Mouse (Mus musculus) embryo, embryonic 10.5 days (tissue): ENCODE measurements around the gene Dcpp2.
"Not testable (repeated sequence)": the region's sequence is repeated elsewhere in the genome, so short reads cannot be mapped to it uniquely, and the experiment has no call there.

Experiments
- DNase-seq: peaks from one replicate; pipeline ENCODE4 v3.0.0-alpha.2; 2015; ENCODE audit warnings: low spot score

Dcpp2 gene

GRCm38 (mm10) chr17:23880576-23880975, at the start of gene Dcpp2, which contains the start of gene Dcpp1:
TSS of gene Dcpp2 (plus strand) at chr17:23880880.
TSS of gene Dcpp1 (plus strand) at chr17:23880876.
- not testable (repeated sequence) for DNase-seq

DNA sequence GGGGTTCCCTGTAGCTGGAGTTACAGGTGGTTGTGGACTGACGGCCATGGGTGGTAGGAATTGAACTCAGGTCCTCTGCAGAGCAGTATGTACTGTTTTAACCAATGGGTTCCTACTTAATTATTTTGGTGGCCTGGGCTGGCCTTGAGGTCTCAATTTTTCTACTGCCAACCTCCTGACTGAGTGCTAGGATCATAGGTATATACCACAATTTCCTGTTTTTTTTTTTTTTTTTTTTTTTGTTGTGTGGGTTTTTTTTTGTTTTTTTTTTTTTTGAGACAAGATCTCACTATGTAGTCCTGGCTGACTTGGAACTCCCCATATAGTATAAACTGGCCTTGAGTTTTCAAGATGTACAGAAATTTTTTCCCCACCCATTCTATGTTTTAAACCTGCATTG, 49.5 kb upstream of the Dcpp2 start:
- DNase-seq = no peak

- no peak for DNase-seq
These were observed 44.6 kb upstream of the Dcpp2 start, which contains the start of gene Prss33 for GRCm38 (mm10) chr17:23836006-23836575. TSS of gene Prss33 (minus strand) at chr17:23836056.

- peak; percentile 88 for DNase-seq
These were observed 39.5 kb upstream of the Dcpp2 start for GRCm38 (mm10) chr17:23841145-23841544.

DNA sequence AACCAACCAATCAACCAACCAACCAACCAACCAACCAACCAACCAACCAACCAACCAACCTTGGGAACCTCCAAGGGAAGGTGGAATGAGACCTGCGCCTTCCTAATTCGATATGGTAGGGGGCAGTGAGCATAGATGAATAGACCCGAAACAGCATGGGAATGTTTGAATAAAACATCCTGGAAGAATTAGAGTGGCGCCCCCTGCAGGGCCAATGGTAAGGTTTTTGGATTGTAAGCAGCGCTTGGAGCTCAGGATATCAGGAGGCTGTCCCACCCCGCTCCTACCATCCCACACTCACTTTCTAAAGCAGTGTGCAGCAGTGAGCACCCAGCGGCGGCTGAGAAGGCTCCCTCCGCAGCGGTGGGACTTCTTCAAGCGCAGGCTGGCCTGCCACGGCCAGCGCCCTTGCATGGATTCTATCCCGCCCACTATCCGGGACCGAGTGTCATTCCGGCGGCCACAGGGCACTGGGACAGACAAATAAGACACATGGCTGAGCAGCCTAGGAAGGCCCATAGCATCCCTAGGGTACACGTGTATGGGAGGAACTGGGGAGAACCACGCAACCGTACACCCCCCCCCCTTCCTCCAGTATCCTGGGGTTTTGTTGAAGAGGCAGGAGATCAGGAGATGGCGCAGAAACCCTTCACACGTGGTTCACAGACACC, 37.4 kb upstream of the Dcpp2 start:
- DNase-seq = no peak

- peak; percentile 75 for DNase-seq
These were observed 36.8 kb upstream of the Dcpp2 start, which contains the start of the genes Prss32 and Prss41 for GRCm38 (mm10) chr17:23843812-23844273. TSS of gene Prss32 (plus strand) at chr17:23843855. TSS of gene Prss41 (minus strand) at chr17:23844172.

DNA sequence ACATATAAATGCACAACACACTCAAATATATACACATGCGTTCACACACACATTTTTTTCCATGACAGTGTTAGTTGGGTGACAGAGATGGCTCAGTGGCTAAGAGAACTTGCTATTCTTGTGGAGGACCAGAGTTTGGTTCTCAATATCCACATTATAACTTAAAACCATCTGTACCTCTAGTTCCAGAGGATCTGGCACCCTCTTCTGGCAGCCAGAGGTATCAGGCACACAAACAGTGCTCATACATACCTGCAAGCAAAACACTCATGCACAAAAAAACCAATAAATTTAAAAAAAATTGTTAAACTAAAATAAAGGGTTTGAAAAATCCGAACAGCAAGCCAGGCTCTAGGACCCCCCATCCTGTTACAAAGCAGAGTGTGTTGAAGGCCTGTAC, 30.7 kb upstream of the Dcpp2 start:
- DNase-seq = no peak

DNA sequence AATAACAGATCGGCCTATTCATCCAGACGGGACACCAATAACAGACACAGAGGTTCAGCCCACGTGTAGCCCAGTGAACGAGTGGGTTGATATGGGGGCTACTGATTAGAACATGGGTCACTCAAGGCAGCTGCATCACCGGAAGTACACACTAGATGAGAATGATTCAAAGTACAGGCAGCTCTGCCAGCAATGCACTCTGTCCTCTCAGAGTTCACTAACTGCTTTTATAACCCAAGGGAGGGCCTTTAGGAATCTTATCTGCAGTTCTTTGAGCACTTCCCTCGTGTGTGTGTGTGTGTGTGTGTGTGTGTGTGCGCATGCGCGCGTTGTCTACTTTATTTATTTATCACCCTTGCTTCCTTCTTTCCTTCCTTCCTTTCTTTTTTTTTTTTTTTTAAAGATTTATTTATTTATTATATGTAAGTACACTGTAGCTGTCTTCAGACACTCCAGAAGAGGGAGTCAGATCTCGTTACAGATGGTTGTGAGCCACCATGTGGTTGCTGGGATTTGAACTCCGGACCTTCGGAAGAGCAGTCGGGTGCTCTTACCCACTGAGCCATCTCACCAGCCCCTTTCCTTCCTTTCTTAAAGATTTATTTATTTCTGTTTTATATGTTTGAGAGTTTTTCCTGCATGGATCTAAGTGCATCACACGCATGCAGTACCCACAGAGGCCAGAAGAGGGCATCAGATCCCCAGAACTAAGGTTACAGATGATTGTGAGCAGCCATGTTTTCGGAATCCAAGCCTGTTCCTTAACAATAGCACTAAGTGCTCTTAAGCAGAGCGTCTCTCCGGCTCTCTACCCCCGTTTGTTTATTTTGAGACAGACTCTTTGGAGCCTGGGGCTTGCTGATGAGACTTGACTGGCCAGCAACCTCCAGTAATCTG, 29.6 kb upstream of the Dcpp2 start:
- DNase-seq = peak; percentile 90

- peak; percentile 69 for DNase-seq
These were observed 27.4 kb upstream of the Dcpp2 start for GRCm38 (mm10) chr17:23853292-23853691.

DNA sequence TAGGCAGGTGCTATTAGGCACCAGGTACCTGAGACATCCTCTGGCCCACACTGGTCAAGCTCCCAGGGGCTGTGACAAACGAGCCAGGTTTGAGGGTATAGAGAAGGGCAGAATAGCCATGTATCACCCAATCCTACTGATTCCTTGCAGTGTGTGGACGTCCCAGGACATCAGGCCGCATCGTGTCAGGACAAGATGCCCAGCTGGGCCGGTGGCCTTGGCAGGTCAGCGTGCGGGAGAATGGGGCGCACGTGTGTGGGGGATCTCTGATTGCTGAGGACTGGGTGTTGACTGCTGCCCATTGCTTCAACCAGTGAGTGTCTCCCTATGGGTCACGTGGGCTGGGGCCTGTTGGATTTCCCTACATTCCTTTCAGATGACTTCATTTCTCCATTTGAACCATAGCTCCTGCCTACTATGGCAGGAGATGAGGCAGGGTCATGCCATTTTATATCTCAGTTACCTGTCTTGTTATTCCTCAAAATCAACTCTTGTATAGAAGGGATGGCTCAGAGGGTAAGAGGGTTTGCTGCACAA, 26.4 kb upstream of the Dcpp2 start:
- no peak for DNase-seq

- DNase-seq = no peak
These were observed 23.5 kb upstream of the Dcpp2 start for GRCm38 (mm10) chr17:23857193-23857592.

GRCm38 (mm10) chr17:23857913-23858312, 22.8 kb upstream of the Dcpp2 start:
- DNase-seq = no peak

DNA sequence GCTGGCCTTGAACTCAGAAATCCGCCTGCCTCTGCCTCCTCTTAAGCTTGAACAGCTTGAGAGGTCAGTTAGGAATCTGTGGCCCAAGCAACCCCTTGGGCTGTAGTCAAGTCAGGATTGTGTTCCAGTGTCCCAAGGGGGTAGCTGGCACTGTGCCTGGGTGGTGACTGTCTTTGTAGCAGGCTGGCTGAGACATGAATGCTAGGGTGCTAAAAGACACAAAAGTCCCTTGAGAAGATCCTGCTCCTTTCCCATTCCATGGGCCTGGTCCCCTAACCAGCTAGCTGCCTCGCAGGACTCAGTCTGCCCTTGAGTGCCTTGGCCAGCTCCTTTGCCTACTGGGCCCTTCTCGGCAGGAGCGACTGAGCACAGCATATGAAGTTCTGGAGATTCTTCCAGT, 17.8 kb upstream of the Dcpp2 start:
- no peak for DNase-seq

DNA sequence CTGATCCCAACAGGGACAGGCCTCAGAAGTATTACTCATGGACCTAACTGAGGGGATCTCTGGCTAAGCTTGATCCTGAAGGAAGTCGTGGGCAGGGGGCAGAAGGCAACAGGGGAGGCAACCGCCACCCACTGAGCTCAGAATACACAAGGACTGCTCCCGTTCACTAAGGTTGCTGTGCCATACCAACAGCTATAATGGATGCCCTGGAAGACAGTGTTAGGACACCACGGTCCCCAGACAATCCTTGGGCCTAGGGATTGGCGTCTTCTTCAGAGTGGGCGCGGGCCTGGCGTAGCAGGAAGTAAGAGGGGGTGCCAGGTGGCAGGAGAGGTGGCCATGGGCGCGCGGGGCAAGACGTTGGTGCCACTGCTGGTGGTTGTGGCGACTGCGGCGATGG, 12.9 kb upstream of the Dcpp2 start, which contains the start of gene Prss21:
TSS of gene Prss21 (plus strand) at position 301 of the 400 bp plus-strand sequence.
- DNase-seq = no peak

- DNase-seq = no peak
These were observed 12.2 kb upstream of the Dcpp2 start for GRCm38 (mm10) chr17:23868513-23868912.

GRCm38 (mm10) chr17:23873884-23874856, 6.5 kb upstream of the Dcpp2 start:
- DNase-seq = peak; percentile 79

- no peak for DNase-seq
These were observed 3.9 kb upstream of the Dcpp2 start for GRCm38 (mm10) chr17:23876741-23877140.

DNA sequence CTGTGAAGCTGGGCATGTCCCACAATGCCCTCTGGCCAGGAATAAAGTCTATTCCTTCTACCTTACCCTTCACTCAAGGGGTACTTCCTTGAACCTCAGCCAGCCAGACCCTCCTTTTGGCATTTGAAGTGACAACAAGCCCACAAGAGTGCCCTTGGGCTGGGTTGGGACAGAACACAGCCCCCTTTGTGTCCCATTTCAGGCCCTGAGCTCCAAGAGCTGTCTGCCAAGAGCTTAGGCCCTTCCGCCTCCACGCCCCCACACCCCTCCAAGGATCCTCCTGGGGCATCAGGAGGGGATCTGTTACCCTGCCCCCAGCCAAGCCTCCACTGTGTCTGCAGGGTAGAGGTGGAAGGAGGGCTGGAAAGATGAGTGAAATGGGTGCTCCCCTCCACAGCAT, 3.5 kb upstream of the Dcpp2 start:
- DNase-seq = no peak

DNA sequence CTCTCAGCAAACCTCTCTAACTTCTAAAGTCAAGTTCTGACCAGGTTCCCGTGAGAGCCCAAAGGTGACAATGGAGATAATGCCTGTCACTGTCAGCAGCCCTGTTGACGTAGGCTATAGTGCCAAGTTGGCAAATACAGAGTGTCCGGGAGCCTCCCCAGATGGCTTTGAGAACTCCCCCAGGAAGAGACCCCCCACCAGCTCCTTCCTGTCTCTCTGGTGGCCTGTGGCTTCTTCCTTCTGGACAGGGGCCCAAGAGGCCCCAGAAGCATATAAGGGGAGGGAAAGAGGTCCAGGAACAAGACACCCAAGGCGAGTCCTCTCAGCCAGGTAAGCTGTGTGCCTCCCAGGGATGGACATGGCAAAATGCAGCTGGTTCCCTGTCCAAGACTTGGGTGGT, 36.5 kb downstream of the Dcpp2 start, which contains the start of gene Dcpp3:
TSS of gene Dcpp3 (plus strand) at position 301 of the 400 bp plus-strand sequence.
- not testable (repeated sequence) for DNase-seq

- DNase-seq = peak; percentile 95
These were observed 43.9 kb downstream of the Dcpp2 start for GRCm38 (mm10) chr17:23924531-23925007.

GRCm38 (mm10) chr17:23925090-23925493, 44.4 kb downstream of the Dcpp2 start:
- peak; percentile 83 for DNase-seq
